19 mouse cellular contexts compared by ENCODE assay signal in the genomic region with DNA sequence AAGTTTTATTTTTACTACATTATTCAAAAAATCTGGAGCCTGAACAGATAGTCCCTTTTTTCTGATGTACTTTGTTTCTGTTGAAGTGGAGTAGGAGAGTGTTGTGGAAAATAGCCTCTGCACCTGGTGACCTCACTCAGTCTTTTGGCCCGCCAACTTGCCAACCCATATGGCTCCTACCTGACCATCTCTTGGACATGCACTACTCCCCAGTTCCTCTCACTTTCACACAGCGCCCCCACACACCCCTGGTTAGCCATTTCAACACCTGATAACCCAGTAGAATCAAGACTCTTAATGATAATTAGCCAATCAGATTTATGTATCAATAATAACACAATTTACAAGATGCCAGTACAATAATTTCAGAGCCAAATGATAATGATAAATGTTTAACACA.
A peak's percentile ranks its signal among the peaks of the same experiment; 100 is the strongest.
DNase-seq lines count a peak whose midpoint lies in the region; ATAC-seq and TF ChIP-seq lines count a peak whose summit lies in the region.
"Had no signal": no experiment of that assay in that cellular context is flagged by ENCODE, and none has a peak within 500 bp of the region (broad histone marks: within the 10 kb centered on the region; RNA-seq: fewer than 3 reads in every experiment).

No protein-coding gene starts in this region.

- peak; percentile 30; the same call in 1 of the 2 replicates for TF ChIP-seq CTCF in cerebellum, adult 2 months (IDR thresholded peaks at IDR 0.05; ENCODE audit: borderline replicate concordance, insufficient read depth, low read depth, low read length)

- H3K27me3 ChIP-seq in cerebellum, adult 2 months (ENCODE audit: control insufficient read depth, insufficient read depth, low read length): no peaks in the 10 kb centered on the region
- H3K27me3 ChIP-seq: embryonic facial prominence, embryonic 12.5 days; forebrain, embryonic 15.5 days; heart, embryonic 15.5 days; hindbrain, embryonic 15.5 days had no signal

- TF ChIP-seq POLR2A in cerebellum, adult 2 months (IDR thresholded peaks at IDR 0.05; ENCODE audit: borderline replicate concordance, insufficient read depth, low read length): no peak

- H3K27ac ChIP-seq in cerebellum, adult 2 months (ENCODE audit: insufficient read depth, low read length): no peak overlapping the region
- H3K27ac ChIP-seq: embryonic facial prominence, embryonic 12.5 days; forebrain, embryonic 15.5 days; heart, adult 2 months; heart, embryonic 15.5 days; hindbrain, embryonic 10.5 days; hindbrain, embryonic 15.5 days had no signal

- H3K4me1 ChIP-seq in cerebellum, adult 2 months (ENCODE audit: control insufficient read depth, insufficient read depth, low read length): peaks cover 15% of the 10 kb centered on the region; the same call in 1 of the 2 replicates
- H3K4me1 ChIP-seq: embryonic facial prominence, embryonic 12.5 days; hindbrain, embryonic 10.5 days had no signal

- H3K4me3 ChIP-seq in cerebellum, adult 2 months (replicated peaks; ENCODE audit: insufficient read depth, low read depth, low read length): no peak overlapping the region
- H3K4me3 ChIP-seq: embryonic facial prominence, embryonic 12.5 days; forebrain, embryonic 15.5 days; heart, adult 2 months; heart, embryonic 15.5 days; hindbrain, embryonic 10.5 days; hindbrain, embryonic 15.5 days had no signal

- WGBS in cerebellum, adult 2 months: 13% methylated on average over 2 of the region's 2 CpGs

- no peak for DNase-seq in cerebellum, postnatal 4 days (ENCODE audit: low spot score in 2 of 2)
- DNase-seq in cerebellum, adult 2 months: peak; percentile 73 to 88
- peak; percentile 40 to 68 for DNase-seq in cerebellum, postnatal 14 days
- DNase-seq in kidney, adult 18-20 months: no peak
- DNase-seq in layer of hippocampus, postnatal 10 days (ENCODE audit: low spot score in 2 of 2): no peak
- DNase-seq: adrenal gland, postnatal 10 days; B cell, adult 2 months; gastrocnemius, postnatal 10 days; heart, adult 2 months; heart, postnatal 14 days had no signal

- peak; percentile 80 for ATAC-seq in cerebellum, adult (ENCODE audit: insufficient number of reproducible peaks, low FRiP score, low TSS enrichment)
- no peak for ATAC-seq in frontal cortex, adult (ENCODE audit: low TSS enrichment)
- ATAC-seq: CD4-positive, CD25-positive, alpha-beta regulatory T cell, adult 4 months; forebrain, embryonic 15.5 days; intestine, embryonic 16.5 days had no signal

Comparison
In these comparisons a context has a peak if more than half of its experiments do, and no peak if none do; other contexts are left out.
1. DNase-seq: peak in cerebellum, adult 2 months (2 of 2) and cerebellum, postnatal 14 days (2 of 2); none in cerebellum, postnatal 4 days (0 of 2), kidney, adult 18-20 months (single experiment) and layer of hippocampus, postnatal 10 days (0 of 2).